Mouse (Mus musculus) brain, embryonic 14.5 days (tissue): Measurements from ENCODE around the gene Lipc.

Experiments used
- CTCF ChIP-seq: fragments of 200-500 bp; IDR thresholded peaks from 2 replicates; pipeline ENCODE4 v1.5.1; 2012; ENCODE audit warnings: inconsistent platforms, mild to moderate bottlenecking, moderate library complexity, borderline replicate concordance; ENCODE audit not compliant: insufficient read depth, insufficient read length; ENCODE audit errors: extremely low read depth
- POLR2A ChIP-seq: fragments of 200-500 bp; IDR thresholded peaks from 2 replicates; pipeline ENCODE4 v1.6.1; 2012; ENCODE audit warnings: mild to moderate bottlenecking, inconsistent platforms, borderline replicate concordance; ENCODE audit not compliant: poor library complexity, insufficient read depth, insufficient read length, severe bottlenecking; ENCODE audit errors: extremely low read depth

GRCm38 (mm10) chr9:70979171-70979570, 27.1 kb upstream of the Lipc start:
- no peak for TF ChIP-seq CTCF
- TF ChIP-seq POLR2A: no peak
